Mouse (Mus musculus) lung, postnatal 0 days (tissue): Measurements from ENCODE around the gene Susd1. TPM values are rescaled to one million over a fixed set of nuclear protein-coding genes. Genes with fewer than 3 reads are reported as not detected.

Experiments
- ATAC-seq: fragments of 200-750 bp; cut with Nextera tagmentation; 2 replicates; pipeline ENCODE4 v1.8.0; 2017; ENCODE audit warnings: moderate library complexity
- DNase-seq: peaks from one replicate; pipeline ENCODE4 v3.0.0-alpha.2; 2016; ENCODE audit warnings: low spot score
- H3K27ac ChIP-seq: fragments of 300-500 bp; sonication (generic); 2 replicates; pipeline ENCODE4 v1.5.1; 2014; ENCODE audit warnings: antibody characterized with exemption, mild to moderate bottlenecking, low read length, mixed read lengths
- H3K27me3 ChIP-seq: fragments of 300-500 bp; sonication (generic); replicated peaks from 2 replicates; pipeline ENCODE4 v1.6.1; 2014; ENCODE audit warnings: low read length, mixed read lengths; ENCODE audit not compliant: insufficient read depth
- H3K36me3 ChIP-seq: fragments of 300-500 bp; sonication (generic); 2 replicates; pipeline ENCODE4 v1.6.1; 2014; ENCODE audit warnings: low read length, mixed read lengths; ENCODE audit not compliant: insufficient read depth
- H3K4me1 ChIP-seq: fragments of 300-500 bp; sonication (generic); 2 replicates; pipeline ENCODE4 v1.6.1; 2014; ENCODE audit warnings: antibody characterized with exemption, low read depth, low read length, mixed read lengths; ENCODE audit not compliant: insufficient read depth
- H3K4me2 ChIP-seq: fragments of 300-500 bp; sonication (generic); replicated peaks from 2 replicates; pipeline ENCODE4 v1.6.1; 2014; ENCODE audit warnings: low read depth, mild to moderate bottlenecking, low read length, moderate library complexity, mixed read lengths
- H3K4me3 ChIP-seq: fragments of 300-500 bp; sonication (generic); 2 replicates; pipeline ENCODE4 v1.5.1; 2014; ENCODE audit warnings: low read depth, low read length
- H3K9ac ChIP-seq: fragments of 300-500 bp; sonication (generic); replicated peaks from 2 replicates; pipeline ENCODE4 v1.6.1; 2014; ENCODE audit warnings: low read depth, mild to moderate bottlenecking
- H3K9me3 ChIP-seq: fragments of 300-500 bp; sonication (generic); 2 replicates; pipeline ENCODE4 v1.6.1; 2016; ENCODE audit warnings: low read length, mixed read lengths
- CTCF ChIP-seq: IDR thresholded peaks from 2 replicates; pipeline ENCODE4 v1.5.1; 2016; ENCODE audit warnings: antibody characterized with exemption, mild to moderate bottlenecking
- EP300 ChIP-seq: IDR thresholded peaks from 2 replicates; pipeline ENCODE4 v1.6.1; 2016; ENCODE audit warnings: antibody characterized with exemption, mild to moderate bottlenecking, control low read depth
- WGBS: fragments of 180-500 bp; shearing (Covaris S2); extraction: QIAGEN DNeasy Blood & Tissue Kit; methylation state at CpG from one replicate; pipeline ENCODE4 v1.1.7; 2014; 5-methylcytosine and 5-hydroxymethylcytosine counted together
- polyA plus RNA-seq: library from polyadenylated mRNA; unstranded; fragments of >200 nt; fragmentation: Nextera tagmentation; extraction: Ambion mirVana; gene quantifications from 2 replicates; pipeline ENCODE4 v1.2.1, GENCODE M21; 2015

The Susd1 gene
- polyA plus RNA-seq, 1 experiment from 2014 or later, result 1.6 TPM

DNA sequence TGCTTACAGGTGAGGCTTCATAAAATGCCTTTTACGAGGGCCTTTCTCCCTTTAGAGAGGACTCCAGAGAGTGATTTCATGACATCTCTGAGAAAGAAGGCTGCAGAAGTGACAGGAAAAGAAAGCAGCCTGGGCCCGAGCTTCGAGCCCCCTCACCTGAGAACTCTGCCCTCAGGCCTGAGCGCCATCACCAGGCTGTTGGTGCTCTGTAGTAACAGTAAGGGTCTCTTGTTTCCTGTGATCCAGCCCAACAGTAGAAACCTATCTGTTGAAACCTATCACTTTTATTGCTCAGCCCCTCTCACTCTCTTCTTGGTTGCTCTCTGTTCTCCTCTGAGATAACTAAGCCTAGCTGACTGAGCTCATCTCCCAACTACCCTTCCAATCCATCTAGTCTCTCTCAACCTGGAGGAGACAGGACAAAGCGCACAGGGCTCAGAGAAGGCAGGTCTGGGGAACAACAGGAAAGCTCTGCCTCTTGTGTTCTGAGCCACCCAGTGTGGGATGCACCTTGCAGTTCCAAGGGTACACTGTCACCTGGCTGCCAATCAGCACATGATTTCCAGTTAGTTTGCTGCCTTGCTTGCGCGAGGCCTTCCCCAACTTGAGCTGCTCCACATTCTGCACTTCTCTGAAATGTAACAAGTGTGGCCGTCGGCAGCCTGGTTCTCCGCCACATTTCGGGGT lies 101.4 kb downstream of the Susd1 start:
- no peak overlapping the region for H3K27ac ChIP-seq
- H3K9me3 ChIP-seq, result no peaks in the 10 kb centered on the region
- no peak for TF ChIP-seq EP300
- TF ChIP-seq CTCF, result no peak
- peaks cover 7% of the 10 kb centered on the region; the same call in 1 of the 2 replicates for H3K4me1 ChIP-seq
- ATAC-seq, result no peak
- no peak overlapping the region for H3K4me2 ChIP-seq
- H3K36me3 ChIP-seq, result no peaks in the 10 kb centered on the region
- no peak for DNase-seq
- no peak overlapping the region for H3K9ac ChIP-seq
- H3K27me3 ChIP-seq, result no peaks in the 10 kb centered on the region
- no peak overlapping the region for H3K4me3 ChIP-seq
- WGBS, result 87% methylated on average over 11 of the region's 11 CpGs

- Histone ChIP-seq H3K27me3 (no peaks in the 10 kb centered on the region), H3K4me1 (peaks cover 8% of the 10 kb centered on the region; the same call in 1 of the 2 replicates), H3K9me3 (no peaks in the 10 kb centered on the region), H3K4me2 (no peak overlapping the region), H3K36me3 (no peaks in the 10 kb centered on the region), H3K27ac (0 out of 2 replicates have a peak overlapping the region, but pooled peaks have one; percentile 20), H3K9ac (no peak overlapping the region), H3K4me3 (no peak overlapping the region)
- 50% methylated on average over 7 of the region's 7 CpGs for WGBS
- TF ChIP-seq CTCF, result no peak
- TF ChIP-seq EP300, result no peak
- ATAC-seq (no peak), DNase-seq (no peak)
These were observed 102.0 kb downstream of the Susd1 start for GRCm38 (mm10) chr4:59336439-59336809.

DNA sequence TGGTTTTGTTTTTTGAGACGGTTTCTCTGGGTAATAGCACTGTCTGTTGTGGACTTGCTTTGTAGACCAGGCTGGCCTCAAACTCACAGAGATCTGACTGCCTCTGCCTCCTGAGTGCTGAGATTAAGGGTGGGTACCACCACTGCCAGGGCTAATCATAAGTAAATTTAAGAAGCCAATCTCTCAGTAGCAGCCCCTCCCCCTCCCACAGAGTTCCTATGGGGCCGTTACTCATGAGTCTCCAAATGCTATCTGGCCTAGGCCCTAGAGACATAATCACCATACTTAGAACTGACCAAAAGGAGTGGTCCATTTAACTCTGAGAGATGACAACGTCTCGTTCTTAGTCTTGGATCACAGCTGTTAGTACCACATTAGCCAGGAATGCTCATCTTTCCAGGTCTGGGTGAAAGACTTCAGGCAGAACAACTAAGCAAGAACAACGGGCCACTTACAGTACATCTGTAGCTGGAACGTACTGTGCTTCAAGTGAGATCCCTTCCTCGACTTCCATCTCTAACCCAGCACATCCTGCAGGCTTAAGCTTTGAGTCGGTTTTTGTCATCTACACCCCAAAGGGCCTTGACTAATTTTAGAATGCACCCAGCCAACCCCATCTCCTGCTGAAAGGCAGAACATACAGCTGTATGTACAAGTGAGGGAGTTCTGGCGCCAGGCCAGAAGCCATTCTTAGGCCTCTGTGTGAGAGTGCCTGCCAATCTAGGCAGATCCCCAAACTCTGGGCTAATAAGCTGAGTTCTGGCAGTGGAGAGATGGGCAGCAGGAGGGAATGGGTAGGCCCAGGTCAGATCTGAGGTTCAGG lies 102.6 kb downstream of the Susd1 start:
- H3K4me3 ChIP-seq, result no peak overlapping the region
- DNase-seq, result peak; percentile 70
- WGBS, result 48% methylated on average over 9 of the region's 9 CpGs
- H3K27me3 ChIP-seq, result no peaks in the 10 kb centered on the region
- no peaks in the 10 kb centered on the region for H3K9me3 ChIP-seq
- TF ChIP-seq CTCF (no peak), EP300 (no peak)
- no peak overlapping the region for H3K9ac ChIP-seq
- ATAC-seq, result peak; percentile 27; the same call in 1 of the 2 replicates
- peaks cover 12% of the 10 kb centered on the region; the same call in 1 of the 2 replicates for H3K4me1 ChIP-seq
- 0 out of 2 replicates have a peak overlapping the region, but pooled peaks have one; percentile 20 for H3K27ac ChIP-seq
- no peak overlapping the region for H3K4me2 ChIP-seq
- H3K36me3 ChIP-seq, result no peaks in the 10 kb centered on the region

DNA sequence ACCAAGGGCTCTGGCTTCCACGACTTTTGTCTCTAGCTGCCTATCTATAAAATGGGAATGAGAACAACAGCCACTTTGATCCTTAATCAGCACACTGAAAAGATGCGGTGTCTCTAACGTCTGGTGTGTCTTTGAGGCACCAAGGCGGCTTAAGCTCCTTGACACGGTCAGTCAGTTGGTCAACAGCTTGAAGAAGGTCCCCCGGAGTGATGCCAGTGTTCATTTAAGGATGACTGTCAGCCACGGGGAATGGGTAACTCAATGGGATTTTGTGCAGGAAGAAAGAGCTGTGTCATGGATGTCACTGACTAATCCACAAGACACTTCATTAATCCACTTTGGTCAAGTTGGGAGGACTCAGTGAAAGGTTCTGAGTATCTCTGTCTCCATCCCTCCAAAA lies 103.3 kb downstream of the Susd1 start:
- no peak overlapping the region for H3K4me3 ChIP-seq
- TF ChIP-seq EP300 (no peak), CTCF (no peak)
- H3K27ac ChIP-seq, result no peak overlapping the region
- no peaks in the 10 kb centered on the region for H3K36me3 ChIP-seq
- 93% methylated on average over 7 of the region's 7 CpGs for WGBS
- no peak overlapping the region for H3K9ac ChIP-seq
- H3K4me1 ChIP-seq, result peaks cover 12% of the 10 kb centered on the region; the same call in 1 of the 2 replicates
- H3K27me3 ChIP-seq, result no peaks in the 10 kb centered on the region
- ATAC-seq (no peak), DNase-seq (no peak)
- no peaks in the 10 kb centered on the region for H3K9me3 ChIP-seq
- no peak overlapping the region for H3K4me2 ChIP-seq

DNA sequence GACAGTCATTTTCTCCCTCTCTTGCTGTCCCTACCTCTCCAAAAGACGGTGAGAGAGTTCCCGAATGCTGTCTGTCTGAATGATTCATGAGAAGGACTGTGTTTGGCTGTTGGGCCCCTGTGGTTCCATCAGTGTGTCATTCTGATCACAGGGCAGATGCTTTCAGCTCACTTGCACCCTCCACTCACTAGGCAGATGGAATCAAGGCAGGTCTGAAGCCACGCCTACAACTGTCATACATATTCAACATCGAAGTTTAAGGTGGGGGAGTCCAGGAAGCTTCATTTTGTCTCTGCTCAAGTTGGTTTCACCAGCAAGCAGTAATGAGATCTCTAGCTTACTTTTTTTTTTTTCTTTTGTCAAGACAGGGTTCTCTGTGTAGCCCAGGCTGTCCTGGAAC lies 104.2 kb downstream of the Susd1 start:
- Histone ChIP-seq H3K9me3 (no peaks in the 10 kb centered on the region), H3K27ac (no peak overlapping the region), H3K4me1 (peaks cover 12% of the 10 kb centered on the region; the same call in 1 of the 2 replicates), H3K9ac (no peak overlapping the region), H3K27me3 (no peaks in the 10 kb centered on the region), H3K36me3 (no peaks in the 10 kb centered on the region), H3K4me3 (no peak overlapping the region), H3K4me2 (no peak overlapping the region)
- ATAC-seq (no peak), DNase-seq (no peak)
- 90% methylated on average over 4 of the region's 4 CpGs for WGBS
- TF ChIP-seq CTCF (no peak), EP300 (no peak)

DNA sequence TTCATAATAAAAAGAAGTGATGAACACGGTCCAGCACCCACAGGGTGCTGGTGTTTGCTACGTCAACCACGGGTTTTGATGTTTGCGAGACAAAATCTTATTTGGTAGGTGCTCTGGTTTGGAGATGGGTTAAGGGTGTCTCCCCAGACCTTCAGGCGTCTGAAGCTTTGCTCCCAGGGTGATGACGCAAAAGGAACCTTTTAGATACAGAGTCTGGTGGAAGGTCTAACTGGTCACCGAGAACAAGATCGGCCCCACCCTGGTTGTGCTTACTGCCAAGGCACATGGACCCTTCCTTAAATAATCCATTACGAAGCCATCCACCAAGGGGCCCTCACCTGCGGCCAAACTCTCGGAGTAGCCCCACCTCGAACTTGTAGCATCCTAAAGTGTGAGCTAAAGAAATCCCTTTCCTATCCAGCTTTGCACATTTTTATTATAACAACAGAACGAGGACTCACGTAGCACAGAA lies 105.0 kb downstream of the Susd1 start:
- no peak overlapping the region for H3K9ac ChIP-seq
- no peak overlapping the region for H3K27ac ChIP-seq
- ATAC-seq, result no peak
- H3K4me2 ChIP-seq, result no peak overlapping the region
- no peak for DNase-seq
- H3K9me3 ChIP-seq, result no peaks in the 10 kb centered on the region
- TF ChIP-seq EP300 (no peak), CTCF (no peak)
- H3K4me3 ChIP-seq, result no peak overlapping the region
- 90% methylated on average over 14 of the region's 14 CpGs for WGBS
- no peaks in the 10 kb centered on the region for H3K36me3 ChIP-seq
- peaks cover 12% of the 10 kb centered on the region; the same call in 1 of the 2 replicates for H3K4me1 ChIP-seq
- no peaks in the 10 kb centered on the region for H3K27me3 ChIP-seq
